Mouse (Mus musculus): ENCODE measurements around the gene Ndufc2.
A peak's percentile ranks its signal among the peaks of the same experiment; 100 is the strongest.
"Not testable (repeated sequence)": the region's sequence is repeated elsewhere in the genome, so short reads cannot be mapped to it uniquely, and the experiment has no call there.

The Ndufc2 gene

GRCm38 (mm10) chr7:97426566-97426965, 26.8 kb downstream of the Ndufc2 start:
- no peak for DNase-seq (ENCODE audit: low read depth, low spot score)

GRCm38 (mm10) chr7:97427296-97427695, 27.5 kb downstream of the Ndufc2 start:
- DNase-seq (ENCODE audit: low read depth, low spot score): no peak

- DNase-seq (ENCODE audit: low read depth, low spot score): no peak
Observed at GRCm38 (mm10) chr7:97427778-97428420, 28.1 kb downstream of the Ndufc2 start.

GRCm38 (mm10) chr7:97429705-97430104, 29.9 kb downstream of the Ndufc2 start:
- DNase-seq (ENCODE audit: low read depth, low spot score): peak; percentile 98

GRCm38 (mm10) chr7:97433517-97433916, 33.7 kb downstream of the Ndufc2 start:
- DNase-seq (ENCODE audit: low read depth, low spot score): not testable (repeated sequence)

DNA sequence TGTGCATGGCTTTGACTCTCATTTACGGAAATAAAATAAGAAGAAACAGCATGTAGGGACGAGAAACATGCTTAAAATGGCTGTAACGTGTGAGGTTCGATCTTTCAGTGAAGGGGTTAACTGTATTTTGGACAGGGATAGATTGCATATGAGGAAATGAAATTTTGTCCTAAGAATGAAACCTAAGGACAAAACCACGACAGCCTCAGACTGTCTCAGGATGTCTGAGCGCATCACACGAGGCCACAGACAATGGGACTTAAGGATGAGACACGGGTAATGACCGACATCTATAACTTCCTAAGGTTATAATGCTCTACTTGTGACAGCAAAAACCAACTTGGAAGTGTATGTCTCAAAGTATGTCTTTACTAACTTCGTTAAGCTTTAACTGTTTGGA, 34.7 kb downstream of the Ndufc2 start:
- DNase-seq (ENCODE audit: low read depth, low spot score): no peak

- no peak for DNase-seq (ENCODE audit: low read depth, low spot score)
Observed at GRCm38 (mm10) chr7:97438986-97439385, 39.2 kb downstream of the Ndufc2 start.

DNA sequence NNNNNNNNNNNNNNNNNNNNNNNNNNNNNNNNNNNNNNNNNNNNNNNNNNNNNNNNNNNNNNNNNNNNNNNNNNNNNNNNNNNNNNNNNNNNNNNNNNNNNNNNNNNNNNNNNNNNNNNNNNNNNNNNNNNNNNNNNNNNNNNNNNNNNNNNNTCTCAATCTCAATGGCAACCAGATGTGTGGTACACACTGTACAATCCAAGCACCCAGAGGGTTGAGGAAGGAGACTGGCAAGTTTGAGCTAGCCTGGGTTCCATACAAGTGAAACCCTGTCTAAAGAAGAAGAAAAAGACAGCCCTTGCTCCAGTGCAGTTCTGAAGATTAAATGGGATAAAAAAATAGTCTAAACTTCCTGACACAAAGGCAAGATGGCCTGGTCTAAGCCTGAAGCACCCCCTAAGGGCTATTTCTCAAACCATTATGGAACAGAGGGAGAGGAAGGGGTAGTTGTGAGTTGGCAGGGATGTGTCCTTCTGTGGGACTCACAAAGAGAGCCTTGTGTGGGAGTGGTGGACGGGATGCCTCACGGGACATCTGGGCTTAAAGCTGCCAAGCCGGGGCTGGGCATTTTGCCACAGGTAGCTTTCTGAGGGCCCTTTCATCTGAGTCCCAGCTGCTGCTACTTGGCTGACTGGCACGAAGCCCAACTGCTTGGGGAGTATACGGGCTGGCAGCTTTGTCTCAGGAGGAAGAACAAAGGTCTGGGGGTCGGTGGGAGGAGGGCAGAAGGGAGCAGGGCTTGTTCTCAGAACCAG, 46.5 kb downstream of the Ndufc2 start:
- no peak for DNase-seq (ENCODE audit: low read depth, low spot score)

DNA sequence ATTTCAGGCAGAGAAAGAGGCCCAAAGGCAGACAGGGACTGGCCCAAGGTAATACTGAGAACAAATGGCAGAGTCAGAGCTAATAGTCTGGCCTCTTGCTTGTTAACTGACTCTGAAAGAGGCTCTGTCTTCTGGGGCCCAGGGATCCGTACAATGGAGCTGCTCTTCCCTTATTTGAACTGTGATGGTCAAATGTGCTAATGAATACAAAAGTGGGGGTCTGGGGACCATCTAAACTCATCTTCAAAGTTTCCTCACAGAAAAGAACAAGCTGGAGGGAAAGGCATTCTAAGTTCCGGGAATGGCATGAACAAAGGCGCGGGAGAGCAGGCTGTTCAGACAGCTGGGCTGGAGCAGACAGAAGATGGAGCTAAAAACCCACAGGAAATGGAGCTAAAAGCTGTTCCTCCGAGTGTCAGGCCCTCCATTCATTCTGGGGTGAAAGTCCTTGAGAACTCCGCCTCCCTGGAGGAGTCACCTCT, 47.3 kb downstream of the Ndufc2 start:
- peak; percentile 30 for DNase-seq (ENCODE audit: low read depth, low spot score)

GRCm38 (mm10) chr7:97451023-97451422, 51.2 kb downstream of the Ndufc2 start, which contains the start of gene Kctd14:
Gene Kctd14, plus strand, starts transcription at chr7:97451323.
- DNase-seq (ENCODE audit: low read depth, low spot score): not testable (repeated sequence)

DNA sequence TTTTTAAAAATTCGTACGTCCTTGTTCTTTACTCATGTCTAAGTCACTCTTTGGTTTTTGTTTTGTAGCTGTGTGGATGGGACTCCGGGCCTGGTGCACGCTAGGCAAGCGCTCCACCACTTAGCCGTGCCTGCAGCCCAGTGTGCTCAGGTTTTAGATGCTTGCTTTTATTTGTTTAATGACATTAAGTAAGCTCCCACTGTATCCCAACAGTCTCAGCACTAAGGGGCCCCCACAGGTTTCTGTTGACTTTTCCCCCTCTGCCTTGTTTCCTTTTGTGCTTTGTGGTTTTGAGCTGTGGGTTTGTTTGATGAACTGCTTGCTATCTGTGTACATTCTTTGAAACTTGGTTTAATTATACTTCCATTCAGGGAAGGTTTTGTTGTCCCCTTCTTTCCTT, 52.4 kb downstream of the Ndufc2 start:
- no peak for DNase-seq (ENCODE audit: low read depth, low spot score)

DNA sequence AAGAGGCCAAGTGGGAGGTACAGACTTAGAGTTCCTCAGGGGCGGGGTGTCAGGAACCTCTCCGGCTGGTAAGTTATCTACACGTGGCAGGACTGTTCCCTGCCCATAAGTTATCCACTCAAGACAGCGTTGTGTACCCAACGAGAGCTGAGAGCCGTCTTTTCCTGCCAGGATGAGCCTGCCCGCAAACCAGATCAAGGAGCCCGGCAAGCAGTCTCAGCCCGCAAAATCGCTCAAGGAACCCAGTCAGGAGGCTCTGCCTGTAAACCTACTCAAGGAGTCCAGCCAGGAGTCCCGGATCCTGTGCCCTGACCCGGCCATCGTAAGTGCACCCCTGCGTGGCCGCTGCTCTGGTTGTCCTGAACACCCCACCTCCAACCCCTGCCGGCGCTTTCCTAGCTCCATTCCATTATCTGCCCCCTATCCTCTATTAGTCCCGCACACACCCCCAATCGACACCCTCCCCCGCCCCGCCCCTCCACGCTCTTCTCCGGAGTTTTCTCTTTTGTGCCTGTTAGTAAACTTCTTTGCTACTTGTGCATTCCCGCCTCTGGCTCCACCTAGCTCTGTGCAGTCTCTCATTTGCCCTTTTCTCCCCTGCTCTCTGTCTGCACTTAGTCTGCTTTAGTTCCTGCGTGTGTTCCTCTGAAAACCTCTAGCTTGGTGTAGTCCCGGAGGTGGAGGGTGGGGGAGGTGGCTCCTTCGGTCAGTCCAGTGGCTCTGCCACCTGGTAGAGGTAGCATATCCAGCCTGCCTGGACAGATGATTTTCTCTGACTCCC, 53.5 kb downstream of the Ndufc2 start:
- peak; percentile 55 for DNase-seq (ENCODE audit: low read depth, low spot score)

DNA sequence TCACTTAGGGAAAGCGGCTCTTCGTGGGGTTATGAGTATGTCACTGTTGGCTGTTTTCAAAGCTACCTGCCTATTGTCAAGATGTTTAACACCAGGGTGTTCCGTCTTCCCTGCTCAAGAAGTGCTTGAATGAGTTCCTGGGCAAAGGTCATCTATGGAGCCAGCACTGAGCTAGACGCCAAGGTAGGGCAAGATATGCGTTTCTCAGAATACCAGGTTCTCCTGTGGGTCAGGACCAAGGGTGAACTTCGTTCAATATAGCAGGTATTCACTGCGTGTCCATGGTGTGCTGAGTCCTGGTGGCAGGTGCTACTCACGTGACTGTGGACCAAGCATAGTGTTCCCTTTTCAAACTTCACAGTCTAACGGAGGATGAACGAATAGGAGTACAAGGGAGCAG, 55.0 kb downstream of the Ndufc2 start:
- no peak for DNase-seq (ENCODE audit: low read depth, low spot score)

DNA sequence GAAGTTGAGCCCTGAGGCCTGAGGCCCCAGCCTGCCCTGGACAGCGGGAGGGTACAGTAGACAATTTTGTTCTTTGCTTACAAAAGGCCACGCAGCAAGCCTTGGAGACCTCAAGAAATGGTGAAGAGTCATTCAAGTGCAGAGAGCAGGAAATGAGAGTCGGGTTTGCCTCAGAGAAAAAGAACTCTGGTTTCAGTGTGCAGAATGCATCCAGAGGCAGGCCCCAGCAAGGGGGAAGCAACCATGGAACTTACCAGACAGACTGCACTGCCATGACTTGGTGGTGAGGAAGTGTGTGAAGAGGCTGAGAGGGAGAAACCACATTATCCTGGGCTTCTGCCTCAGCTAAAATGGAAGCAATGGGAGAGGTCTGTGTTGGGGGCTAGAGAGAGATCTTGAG, 55.8 kb downstream of the Ndufc2 start:
- DNase-seq (ENCODE audit: low read depth, low spot score): no peak
